Mouse (Mus musculus) bone marrow macrophage, adult 2 months (primary cell): ENCODE results near the gene Fam118b. TPM values are rescaled to one million over a fixed set of nuclear protein-coding genes. Genes with fewer than 3 reads are reported as not detected.

Source experiments
- H3K27ac ChIP-seq: 2 replicates; pipeline ENCODE4 v1.5.1; 2012; ENCODE audit warnings: low read depth, low read length; ENCODE audit not compliant: insufficient read depth
- H3K4me1 ChIP-seq: 2 replicates; pipeline ENCODE4 v1.6.1; 2012; ENCODE audit warnings: low read length; ENCODE audit not compliant: control insufficient read depth, insufficient read depth
- H3K4me3 ChIP-seq: 2 replicates; pipeline ENCODE4 v1.5.1; 2012; ENCODE audit warnings: mild to moderate bottlenecking, low read length, moderate library complexity; ENCODE audit not compliant: insufficient read depth
- CTCF ChIP-seq: IDR thresholded peaks from 2 replicates; pipeline ENCODE4 v1.5.1; 2012; ENCODE audit warnings: low read depth, mild to moderate bottlenecking, low read length, moderate library complexity
- POLR2A ChIP-seq: IDR thresholded peaks from 2 replicates; pipeline ENCODE4 v1.6.1; 2012; ENCODE audit warnings: mild to moderate bottlenecking, low read depth, low read length, borderline replicate concordance
- polyA plus RNA-seq: library from polyadenylated mRNA; stranded (reverse); fragments of >200 nt; gene quantifications from 2 replicates; pipeline ENCODE4 v1.2.4, GENCODE M21; 2012; ENCODE audit not compliant: missing spikeins, insufficient read depth, insufficient read length

The Fam118b gene
- polyA plus RNA-seq, 1 experiment, result 42.1 TPM

DNA sequence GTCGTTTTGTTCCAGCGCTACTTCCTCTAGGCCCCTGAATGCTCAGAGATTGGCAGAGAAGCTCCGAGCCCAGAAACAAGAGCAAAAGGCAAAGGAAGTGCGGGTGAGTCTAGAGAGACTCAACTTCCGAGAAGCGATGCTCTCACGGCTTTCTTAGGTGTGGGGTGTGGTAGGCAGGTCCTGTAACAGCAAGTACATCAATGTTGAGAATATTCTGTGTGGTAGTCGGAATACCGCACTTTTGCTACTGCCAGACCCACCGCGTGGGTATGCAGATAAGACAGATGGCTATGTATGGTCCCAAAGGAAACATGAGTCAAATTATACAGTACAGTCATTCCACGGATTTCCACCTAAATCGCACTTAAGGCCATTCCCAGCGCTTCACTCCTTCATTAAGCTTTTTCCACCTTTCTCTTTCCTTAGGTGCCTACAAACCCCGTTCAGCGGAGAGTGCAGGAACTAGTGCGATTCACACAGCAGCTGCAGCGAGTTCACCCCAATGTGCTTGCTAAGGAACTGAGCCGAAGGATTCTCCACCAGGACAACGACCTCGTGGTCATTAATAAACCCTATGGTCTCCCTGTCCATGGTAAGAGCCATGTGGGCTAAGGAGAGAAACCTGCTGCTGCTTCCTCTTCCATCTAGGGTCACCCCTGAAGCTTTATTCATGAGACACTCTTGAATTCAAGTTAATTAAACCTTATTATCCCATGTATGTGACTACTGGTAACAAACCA lies 541 bp upstream of the Fam118b start:
- no peak for TF ChIP-seq CTCF
- no peak for TF ChIP-seq POLR2A
- peak overlapping the region; percentile 71 for H3K4me3 ChIP-seq
- peaks cover 16% of the 10 kb centered on the region for H3K4me1 ChIP-seq
- H3K27ac ChIP-seq, result peak overlapping the region; percentile 62

DNA sequence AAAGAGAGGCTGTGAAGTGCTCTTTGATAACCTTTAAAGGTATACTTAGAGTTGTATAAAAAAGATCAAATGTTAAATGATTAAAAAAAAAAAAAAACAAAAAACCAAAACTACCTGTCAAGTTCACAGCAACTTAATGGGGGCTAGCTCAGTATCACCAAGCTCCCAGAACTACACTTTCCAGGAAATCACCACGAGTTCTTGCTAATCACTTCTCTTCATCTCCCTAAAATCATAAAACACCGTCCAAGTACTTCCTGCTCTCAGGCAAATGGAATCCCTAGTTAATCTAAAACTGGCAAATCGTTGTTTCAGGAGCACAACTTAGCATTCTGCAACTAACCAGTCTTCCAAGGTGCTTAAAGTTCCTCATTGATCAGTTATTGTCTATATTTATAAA lies 3.1 kb downstream of the Fam118b start:
- TF ChIP-seq POLR2A (no peak), CTCF (no peak)
- Histone ChIP-seq H3K4me1 (peaks cover 16% of the 10 kb centered on the region), H3K27ac (peak overlapping the region; percentile 26; the same call in 1 of the 2 replicates), H3K4me3 (no peak overlapping the region)

DNA sequence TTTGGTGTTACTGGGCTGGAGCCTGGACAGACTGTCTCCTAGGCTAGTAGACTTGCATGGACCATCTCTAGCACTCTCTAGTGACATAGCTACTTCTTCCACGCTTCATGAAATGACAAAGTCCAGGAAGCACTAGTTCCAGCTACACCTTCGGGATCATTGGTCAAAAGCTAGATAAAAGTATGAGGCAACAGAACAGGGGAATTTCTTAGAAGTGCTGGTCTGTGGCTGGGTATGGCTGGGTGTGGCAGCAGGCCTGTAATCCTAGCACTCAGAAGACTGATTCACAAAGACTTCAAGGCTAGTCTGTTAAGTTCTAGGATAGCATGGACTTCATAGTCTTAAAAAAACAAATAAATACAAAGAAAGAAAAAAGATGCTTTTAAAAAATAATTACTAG lies 4.2 kb downstream of the Fam118b start:
- Histone ChIP-seq H3K4me1 (peaks cover 12% of the 10 kb centered on the region), H3K4me3 (no peak overlapping the region), H3K27ac (no peak overlapping the region)
- TF ChIP-seq POLR2A (no peak), CTCF (no peak)

DNA sequence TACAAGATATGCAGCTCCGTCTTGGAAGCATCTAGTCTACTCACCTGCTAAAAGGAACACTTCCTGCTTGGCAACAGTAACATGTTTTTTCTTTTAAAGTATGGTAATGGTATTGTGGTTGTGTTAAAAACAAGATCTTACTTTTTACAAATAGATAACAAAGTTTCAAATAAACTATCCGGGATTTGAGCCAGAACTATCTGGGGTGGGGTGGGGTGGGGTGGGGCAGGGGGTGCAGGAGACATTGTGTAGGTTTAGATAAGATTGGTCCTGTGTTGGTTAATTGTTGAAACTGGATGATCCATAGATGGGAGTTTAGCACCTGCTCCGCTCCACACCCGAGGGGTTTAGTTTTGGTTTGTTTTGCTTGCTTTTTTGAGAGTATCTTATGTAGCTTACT lies 5.2 kb downstream of the Fam118b start:
- Histone ChIP-seq H3K4me3 (no peak overlapping the region), H3K27ac (no peak overlapping the region), H3K4me1 (peaks cover 12% of the 10 kb centered on the region)
- no peak for TF ChIP-seq POLR2A
- no peak for TF ChIP-seq CTCF

DNA sequence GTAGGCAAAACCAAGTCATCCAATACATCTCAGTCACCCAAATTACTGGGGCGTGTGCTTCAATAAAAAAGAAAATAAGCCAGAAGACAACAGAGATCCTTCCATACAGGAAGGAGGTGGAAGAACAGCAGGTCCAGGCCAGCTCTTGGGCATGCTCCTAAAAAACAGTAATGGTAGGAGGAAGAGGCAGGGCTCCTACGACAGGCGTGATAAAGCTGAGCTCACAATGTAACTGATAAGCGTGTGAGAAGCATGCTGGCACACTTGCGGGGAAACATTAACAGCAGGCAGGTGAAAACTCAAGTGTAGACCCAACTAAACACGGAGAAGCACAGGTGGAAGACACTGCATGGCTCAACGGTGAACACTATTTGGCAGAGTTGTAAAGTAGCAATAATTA lies 10.2 kb downstream of the Fam118b start:
- TF ChIP-seq POLR2A (no peak), CTCF (no peak)
- H3K4me3 ChIP-seq, result no peak overlapping the region
- H3K4me1 ChIP-seq, result peaks cover 6% of the 10 kb centered on the region
- no peak overlapping the region for H3K27ac ChIP-seq

DNA sequence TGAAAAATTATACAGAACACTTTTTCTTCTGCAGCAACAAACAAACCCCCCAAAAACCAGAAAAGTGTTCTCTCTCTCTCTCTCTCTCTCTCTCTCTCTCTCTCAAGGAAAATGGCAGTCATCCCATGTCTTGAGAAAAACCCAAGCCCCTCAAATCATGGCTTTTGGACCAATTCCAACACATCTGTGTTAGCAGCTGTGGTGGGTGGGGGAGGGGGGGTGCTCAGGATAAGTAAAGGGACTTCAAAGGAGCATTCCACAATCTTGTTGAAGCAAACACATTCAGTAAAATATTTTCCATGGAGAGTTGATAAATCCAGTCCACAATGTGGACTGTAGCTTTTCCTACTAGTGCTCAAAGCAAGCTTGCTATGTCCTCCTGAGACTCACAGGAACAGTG lies 18.1 kb downstream of the Fam118b start:
- Histone ChIP-seq H3K4me1 (no peaks in the 10 kb centered on the region), H3K27ac (no peak overlapping the region), H3K4me3 (no peak overlapping the region)
- TF ChIP-seq POLR2A, result no peak
- no peak for TF ChIP-seq CTCF

DNA sequence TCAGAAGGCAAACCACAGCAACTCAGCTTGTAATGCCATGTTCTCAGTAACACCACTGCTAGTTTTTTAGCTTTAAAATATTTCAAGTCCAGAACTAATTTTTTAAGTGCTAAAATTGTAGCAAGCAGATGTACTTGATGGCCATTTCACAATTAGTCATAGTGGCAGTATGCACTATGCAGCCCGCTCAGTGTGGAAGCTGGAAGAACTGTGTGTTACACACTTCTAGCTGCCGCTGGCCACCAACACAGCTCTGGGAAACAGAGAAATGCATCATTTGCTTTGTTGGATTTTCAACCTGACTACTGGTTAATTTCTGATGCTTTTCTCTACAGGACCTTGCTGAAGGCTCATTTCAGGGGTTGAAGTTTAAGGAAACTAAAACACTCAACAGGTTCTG lies 20.2 kb downstream of the Fam118b start:
- TF ChIP-seq POLR2A (no peak), CTCF (no peak)
- no peak overlapping the region for H3K27ac ChIP-seq
- no peaks in the 10 kb centered on the region for H3K4me1 ChIP-seq
- no peak overlapping the region for H3K4me3 ChIP-seq

DNA sequence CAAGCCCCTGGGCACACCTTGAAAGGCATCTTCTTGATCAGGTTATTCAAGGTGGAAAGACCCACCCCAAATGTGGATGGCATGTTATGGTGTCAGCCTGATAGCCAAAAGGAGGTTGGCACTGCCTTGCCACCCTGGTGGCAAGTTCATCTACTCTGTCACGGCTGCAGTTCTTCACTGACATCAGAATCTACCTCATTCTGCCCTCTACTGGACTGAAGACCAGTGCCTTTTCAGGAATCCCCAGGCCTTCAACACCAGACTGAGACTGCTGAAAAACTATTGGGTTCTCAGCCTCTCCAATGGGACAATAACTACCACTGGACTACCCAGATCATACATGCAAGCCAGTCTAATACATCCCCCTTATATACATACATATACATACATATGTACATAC lies 27.9 kb downstream of the Fam118b start:
- Histone ChIP-seq H3K4me1 (peaks cover 10% of the 10 kb centered on the region), H3K4me3 (no peak overlapping the region), H3K27ac (no peak overlapping the region)
- TF ChIP-seq POLR2A (no peak), CTCF (no peak)

DNA sequence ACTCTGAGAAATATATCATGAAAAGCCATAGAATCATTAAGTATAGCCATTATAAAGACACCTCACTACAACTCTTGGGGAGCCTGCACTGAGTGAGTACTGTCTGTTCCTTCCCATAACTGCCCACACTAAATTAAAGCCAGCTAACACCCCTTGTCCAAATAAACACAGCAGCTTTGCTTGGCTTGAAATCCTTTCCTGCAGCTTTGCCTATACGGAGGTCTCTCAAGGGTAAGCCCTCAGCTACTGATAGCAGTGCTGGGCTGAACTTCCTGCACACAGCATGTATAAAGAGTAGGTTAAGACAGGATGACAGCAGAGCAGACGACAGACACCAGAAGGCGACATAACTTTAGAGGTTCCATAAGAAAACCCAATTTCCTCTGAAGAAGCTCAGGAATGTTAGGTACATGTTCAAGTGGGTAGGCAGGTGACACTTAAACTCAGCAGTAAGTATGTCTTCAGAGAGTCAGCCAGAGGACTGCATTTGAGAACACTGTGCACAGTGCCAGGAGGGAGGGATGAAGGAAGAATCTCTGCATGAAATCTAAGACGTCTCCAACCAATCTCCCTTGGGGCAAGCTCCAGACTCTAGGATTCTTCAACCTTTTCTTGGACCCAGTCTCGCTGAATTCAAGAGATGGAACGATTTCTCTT lies 28.6 kb downstream of the Fam118b start:
- no peak overlapping the region for H3K4me3 ChIP-seq
- no peak overlapping the region for H3K27ac ChIP-seq
- TF ChIP-seq CTCF (no peak), POLR2A (no peak)
- H3K4me1 ChIP-seq, result peaks cover 10% of the 10 kb centered on the region

DNA sequence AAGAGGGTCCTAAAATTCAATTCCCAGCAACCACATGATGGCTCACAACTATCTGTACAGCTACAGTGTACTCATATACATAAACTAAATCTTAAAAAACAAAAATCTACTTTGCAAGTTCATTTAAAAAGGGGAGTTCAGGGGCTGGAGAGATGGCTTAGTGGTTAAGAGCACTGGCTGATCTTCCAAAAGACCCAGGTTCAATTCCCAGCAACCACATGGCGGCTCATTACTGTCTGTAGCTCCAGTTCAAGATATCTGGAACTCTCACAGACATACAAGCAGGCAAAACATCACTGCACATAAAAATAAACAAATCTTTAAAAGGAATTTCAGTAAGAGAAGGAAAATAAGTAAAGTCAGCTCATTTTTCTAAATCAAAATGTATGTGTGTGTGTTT lies 29.2 kb downstream of the Fam118b start:
- Histone ChIP-seq H3K27ac (no peak overlapping the region), H3K4me1 (peaks cover 10% of the 10 kb centered on the region), H3K4me3 (no peak overlapping the region)
- no peak for TF ChIP-seq CTCF
- no peak for TF ChIP-seq POLR2A
